Mouse (Mus musculus) gastrocnemius, postnatal 14 days (tissue): Measurements from ENCODE around the gene Klf13. TPM values are rescaled to one million over a fixed set of nuclear protein-coding genes. Genes with fewer than 3 reads are reported as not detected.

Experiments
- DNase-seq: peaks from one replicate; pipeline ENCODE4 v3.0.0; 2021; ENCODE audit warnings: mixed read lengths
- intact Hi-C: fragments of 180-260 bp; cut with DNase I; formaldehyde crosslinking; loops from one replicate; pipeline ENCODE4 v1.15.1; 2025; ENCODE audit warnings: low total_unique reads
- long read RNA-seq, 2 experiments: library from polyadenylated mRNA; stranded (forward); transcript quantifications; one replicate each; pipeline ENCODE4 v2.0.0; 2021
- total RNA-seq, 2 experiments: library from RNA; stranded (reverse); gene quantifications; 2 replicates each; pipeline ENCODE4 v1.2.3; 2021

Klf13 gene
- 10 to 100 TPM; 42.5 to 65.2 TPM for total RNA-seq
- long read RNA-seq, experiment 1, full-length matches to known transcripts: 9 of 29 reads
- long read RNA-seq, experiment 1, partial matches to known transcripts: 1 of 29 reads
- long read RNA-seq, experiment 1, other reads (novel, unspliced or antisense): 19 of 29 reads
- long read RNA-seq, experiment 2, full-length matches to known transcripts: 14 of 27 reads
- long read RNA-seq, experiment 2, partial matches to known transcripts: 1 of 27 reads
- long read RNA-seq, experiment 2, other reads (novel, unspliced or antisense): 12 of 27 reads

- intact Hi-C loops: no loop called here
- DNase-seq: peak; percentile 97
Measured at GRCm38 (mm10) chr7:63938914-63939396, at the start of gene Klf13. Klf13 (minus strand) TSS chr7:63938915.

GRCm38 (mm10) chr7:63988391-63988790, 49.7 kb upstream of the Klf13 start:
- intact Hi-C loops: no loop called here
- no peak for DNase-seq

GRCm38 (mm10) chr7:63986407-63987182, 47.9 kb upstream of the Klf13 start:
- peak; percentile 32 for DNase-seq
- intact Hi-C loops: no loop called here

GRCm38 (mm10) chr7:63985696-63986406, 47.1 kb upstream of the Klf13 start:
- intact Hi-C loops: no loop called here

GRCm38 (mm10) chr7:63985266-63985665, 46.6 kb upstream of the Klf13 start:
- DNase-seq: no peak
- intact Hi-C loops: no loop called here

More at GRCm38 (mm10) chr7:63985696-63986406, 47.1 kb upstream of the Klf13 start:
- DNase-seq: no peak

- DNase-seq: no peak
- intact Hi-C loops: no loop called here
Measured at GRCm38 (mm10) chr7:63984329-63984728, 45.6 kb upstream of the Klf13 start.

- no peak for DNase-seq
- intact Hi-C loops: no loop called here
Measured at GRCm38 (mm10) chr7:63977631-63978030, 38.9 kb upstream of the Klf13 start.

GRCm38 (mm10) chr7:63970986-63971385, 32.3 kb upstream of the Klf13 start:
- intact Hi-C loops: no loop called here
- no peak for DNase-seq

- DNase-seq: no peak
Measured at GRCm38 (mm10) chr7:63969941-63970340, 31.2 kb upstream of the Klf13 start.

GRCm38 (mm10) chr7:63965635-63966418, 27.1 kb upstream of the Klf13 start:
- DNase-seq: no peak
- intact Hi-C loops: no loop called here

More at GRCm38 (mm10) chr7:63969941-63970340, 31.2 kb upstream of the Klf13 start:
- intact Hi-C loops: no loop called here

GRCm38 (mm10) chr7:63965135-63965534, 26.4 kb upstream of the Klf13 start:
- intact Hi-C loops: no loop called here
- peak; percentile 54 for DNase-seq

GRCm38 (mm10) chr7:63964121-63964520, 25.4 kb upstream of the Klf13 start:
- intact Hi-C loops: no loop called here

GRCm38 (mm10) chr7:63963632-63964031, 24.9 kb upstream of the Klf13 start:
- intact Hi-C loops: no loop called here
- DNase-seq: no peak

More at GRCm38 (mm10) chr7:63964121-63964520, 25.4 kb upstream of the Klf13 start:
- no peak for DNase-seq

- no peak for DNase-seq
- intact Hi-C loops: loop anchor here (10.0 kb wide), 1 partner anchor 187 kb away; no protein-coding TSS in a partner anchor
Measured at GRCm38 (mm10) chr7:63957872-63958640, 19.3 kb upstream of the Klf13 start.

GRCm38 (mm10) chr7:63956981-63957713, 18.4 kb upstream of the Klf13 start:
- intact Hi-C loops: loop anchor here (10.0 kb wide), 1 partner anchor 188 kb away; no protein-coding TSS in a partner anchor
- peak; percentile 18 for DNase-seq

GRCm38 (mm10) chr7:63956138-63956823, 17.6 kb upstream of the Klf13 start:
- intact Hi-C loops: loop anchor here (10.0 kb wide), 1 partner anchor 189 kb away; no protein-coding TSS in a partner anchor

GRCm38 (mm10) chr7:63955440-63955839, 16.7 kb upstream of the Klf13 start:
- DNase-seq: no peak
- intact Hi-C loops: loop anchor here (10.0 kb wide), 1 partner anchor 189 kb away; no protein-coding TSS in a partner anchor

More at GRCm38 (mm10) chr7:63956138-63956823, 17.6 kb upstream of the Klf13 start:
- DNase-seq: no peak
